Mouse (Mus musculus): ENCODE data around the gene Crygn. TPM values are rescaled to one million over a fixed set of nuclear protein-coding genes. Genes with fewer than 3 reads are reported as not detected.

Crygn gene
- total and polyA plus RNA-seq, 3 experiments, result 2.0 TPM; not detected in 2

- dilution Hi-C loops (cut with MboI; ENCODE audit: extremely low pct_ligation_motif_present, extremely low pct_unique_long_range_greater_than_20kb, low sequenced_read_pairs), result no loop called here
- Histone ChIP-seq H3K4me3 (replicated peaks in 1 of 3; ENCODE audit: low read depth in 2 of 3, low read length in 2 of 3, poor library complexity in 1 of 3) (peak overlapping the region; percentile 60 to 71 (median 65)), H3K27me3 (replicated peaks) (peaks cover 2% of the 10 kb centered on the region)
- TF ChIP-seq ZMIZ1 (IDR thresholded peaks at IDR 0.05; ENCODE audit: low read depth, low read length) (no peak), NELFE (IDR thresholded peaks at IDR 0.05; ENCODE audit: low read depth, low read length) (0 out of 2 replicates have a peak, but pooled peaks have one; percentile 38), ELF1 (IDR thresholded peaks at IDR 0.05; ENCODE audit: low read depth, low read length) (no peak; the same call in 1 of the 2 replicates), MXI1 (IDR thresholded peaks at IDR 0.05; ENCODE audit: low read depth, low read length) (peak; percentile 40; the same call in 1 of the 2 replicates), NRF1 (IDR thresholded peaks at IDR 0.05; ENCODE audit: low read depth, low read length) (peak; percentile 64), USF2 (conservative IDR thresholded peaks at IDR 0.05; ENCODE audit: low read depth, low read length) (no peak), CHD1 (IDR thresholded peaks at IDR 0.05; ENCODE audit: low read depth, low read length) (no peak), BHLHE40 (IDR thresholded peaks at IDR 0.05; ENCODE audit: low read depth, low read length) (0 out of 2 replicates have a peak, but pooled peaks have one; percentile 23), MEF2A (IDR thresholded peaks at IDR 0.05; ENCODE audit: borderline replicate concordance, low read depth, low read length) (0 out of 2 replicates have a peak, but pooled peaks have one; percentile 25), MYC (IDR thresholded peaks at IDR 0.05; ENCODE audit: low read depth, low read length) (0 out of 2 replicates have a peak, but pooled peaks have one; percentile 15), HCFC1 (IDR thresholded peaks at IDR 0.05; ENCODE audit: low read depth, low read length) (peak; percentile 30; the same call in 1 of the 2 replicates), ZKSCAN1 (IDR thresholded peaks at IDR 0.05; ENCODE audit: borderline replicate concordance, low read depth, low read length) (no peak), PAX5 (IDR thresholded peaks at IDR 0.05; ENCODE audit: low read length) (no peak), JUN (IDR thresholded peaks at IDR 0.05; ENCODE audit: insufficient read depth, low read depth, low read length) (no peak), IRF4 (IDR thresholded peaks at IDR 0.05; ENCODE audit: low read depth, low read length) (peak; percentile 27; the same call in 1 of the 2 replicates), USF1 (IDR thresholded peaks at IDR 0.05; ENCODE audit: low read depth, low read length) (no peak), CHD2 (IDR thresholded peaks at IDR 0.05; ENCODE audit: low read length) (peak; percentile 19), MAFK (IDR thresholded peaks at IDR 0.05; ENCODE audit: insufficient replicate concordance, low read length) (no peak), RCOR1 (conservative IDR thresholded peaks at IDR 0.05; ENCODE audit: low read depth, low read length) (no peak), RAD21 (IDR thresholded peaks at IDR 0.05; ENCODE audit: low read depth, low read length) (peak; percentile 29), GABPA (IDR thresholded peaks at IDR 0.05; ENCODE audit: insufficient replicate concordance, low read depth, low read length) (no peak), MAX (IDR thresholded peaks at IDR 0.05; ENCODE audit: low read length) (no peak; the same call in 1 of the 2 replicates), UBTF (IDR thresholded peaks at IDR 0.05; ENCODE audit: low read depth, low read length) (peak; percentile 74; the same call in 1 of the 2 replicates), KAT2A (IDR thresholded peaks at IDR 0.05; ENCODE audit: insufficient replicate concordance, low read length) (no peak), CTCF (conservative IDR thresholded peaks at IDR 0.05 in 1 of 2, IDR thresholded peaks at IDR 0.05 in 1 of 2; ENCODE audit: low read depth in 2 of 2, low read length in 2 of 2) (peak in 1 of 2 experiments; percentile 77; a peak in 2 of 4 replicates), POLR2A (IDR thresholded peaks at IDR 0.05; ENCODE audit: low read depth, low read length) (peak; percentile 67; the same call in 1 of the 2 replicates), TCF12 (IDR thresholded peaks at IDR 0.05; ENCODE audit: low read depth, low read length) (peak; percentile 67), SIN3A (IDR thresholded peaks at IDR 0.05; ENCODE audit: low read length) (no peak), TBP (conservative IDR thresholded peaks at IDR 0.05; ENCODE audit: low read depth, low read length) (no peak), JUND (conservative IDR thresholded peaks at IDR 0.05; ENCODE audit: low read depth, low read length) (no peak), E2F4 (IDR thresholded peaks at IDR 0.05; ENCODE audit: insufficient replicate concordance, low read depth, low read length) (no peak), MAZ (IDR thresholded peaks at IDR 0.05; ENCODE audit: low read depth, low read length) (no peak), EP300 (IDR thresholded peaks at IDR 0.05; ENCODE audit: low read length) (no peak), ZC3H11A (IDR thresholded peaks at IDR 0.05; ENCODE audit: low read depth, low read length) (no peak), ETS1 (conservative IDR thresholded peaks at IDR 0.05; ENCODE audit: low read depth, low read length) (no peak), SMC3 (IDR thresholded peaks at IDR 0.05; ENCODE audit: low read depth, low read length) (peak; percentile 64), ZNF384 (IDR thresholded peaks at IDR 0.05; ENCODE audit: low read depth, low read length) (no peak)
Measured at GRCm38 (mm10) chr5:24750321-24751304, 7.2 kb downstream of the Crygn start.

More at GRCm38 (mm10) chr5:24750321-24751304, 7.2 kb downstream of the Crygn start:
- H3K36me3 ChIP-seq (replicated peaks in 1 of 2; ENCODE audit: control insufficient read depth in 1 of 2, insufficient read depth in 1 of 2, low read length in 1 of 2), result no peaks in the 10 kb centered on the region
- H3K27ac ChIP-seq (ENCODE audit: insufficient read depth, low read depth), result peak overlapping the region; percentile 5; the same call in 1 of the 2 replicates
- H3K9ac ChIP-seq (ENCODE audit: insufficient read depth, low read depth), result peak overlapping the region; percentile 54
- peak; percentile 89 for DNase-seq (ENCODE audit: extremely low read depth)
- in situ Hi-C loops (cut with MboI; ENCODE audit: low pct_ligation_motif_present, low pct_unique_long_range_greater_than_20kb, low sequenced_read_pairs), result no loop called here
- H3K4me1 ChIP-seq (ENCODE audit: control insufficient read depth in 1 of 2, insufficient read depth in 2 of 2), result peaks cover 6 to 36% of the 10 kb centered on the region in 2 experiments
- no peaks in the 10 kb centered on the region for H3K79me2 ChIP-seq (replicated peaks; ENCODE audit: control insufficient read depth, extremely low read depth, insufficient read depth, poor library complexity, severe bottlenecking)
- peak overlapping the region; percentile 95 for H3K4me2 ChIP-seq (ENCODE audit: insufficient read depth, low read depth, poor library complexity, severe bottlenecking)
- H3K9me3 ChIP-seq (replicated peaks; ENCODE audit: low read length), result no peaks in the 10 kb centered on the region
